Mouse (Mus musculus): Measurements from ENCODE around the gene Olfr435. TPM values are rescaled to one million over a fixed set of nuclear protein-coding genes. Genes with fewer than 3 reads are reported as not detected.
"Not testable (repeated sequence)": the region's sequence is repeated elsewhere in the genome, so short reads cannot be mapped to it uniquely, and the experiment has no call there.

Olfr435 gene
- polyA plus RNA-seq, 1 experiment from 2014 or later = not detected

DNA sequence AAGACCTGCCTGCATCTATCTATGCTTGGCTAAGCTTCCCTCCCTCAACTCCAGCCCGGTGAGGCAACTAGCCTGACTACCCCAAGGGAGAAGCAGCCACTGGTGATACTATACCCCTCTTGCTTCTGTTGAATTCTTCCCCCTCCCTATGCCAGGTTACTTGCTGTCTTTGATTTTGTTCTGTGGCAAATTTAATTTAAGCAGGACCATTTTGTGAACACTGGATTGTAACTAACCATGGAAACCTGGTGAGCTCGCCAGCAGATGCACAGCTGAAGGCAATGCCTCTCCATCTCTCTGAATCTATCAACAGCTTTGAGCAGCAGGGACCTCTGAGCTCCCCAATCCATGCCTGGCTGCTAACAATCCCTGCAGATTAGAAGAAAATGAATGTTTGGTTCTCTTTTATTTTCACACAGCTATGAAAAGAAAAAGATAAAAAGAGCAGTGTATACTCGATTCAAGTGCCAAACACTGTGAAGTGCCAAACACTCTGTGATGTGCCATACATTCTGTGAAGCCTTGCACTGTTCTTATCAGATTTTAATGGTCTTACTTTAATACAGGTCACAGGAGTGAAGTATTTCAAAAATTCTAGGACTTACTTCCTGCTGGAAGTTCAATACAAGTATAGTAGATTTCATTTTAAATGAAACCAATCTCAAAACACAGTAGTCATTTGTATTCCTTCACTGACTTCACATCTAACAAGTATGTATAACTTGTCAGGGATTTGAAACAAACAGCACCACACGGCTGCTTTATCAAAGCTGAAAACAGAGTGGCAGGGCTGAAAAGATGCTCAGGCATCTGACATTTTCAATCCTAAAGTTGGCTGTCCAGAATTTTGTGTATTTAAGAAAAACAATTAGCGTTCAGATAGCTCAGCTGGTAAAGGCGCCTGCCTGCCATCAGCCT, 18.1 kb upstream of the Olfr435 start:
- H3K36me3 ChIP-seq (ENCODE audit: control insufficient read depth, insufficient read depth) = no peaks in the 10 kb centered on the region
- H3K9me3 ChIP-seq (ENCODE audit: control insufficient read depth) = no peaks in the 10 kb centered on the region
- no peak overlapping the region for H3K4me2 ChIP-seq (replicated peaks; ENCODE audit: low read depth)
- no peaks in the 10 kb centered on the region for H3K4me1 ChIP-seq (replicated peaks; ENCODE audit: control insufficient read depth, insufficient read depth, low read length)
- WGBS = 62% methylated on average over 6 of the region's 6 CpGs
- ATAC-seq = no peak
- H3K27ac ChIP-seq (ENCODE audit: low read depth, low read length) = no peak overlapping the region
- no peak overlapping the region for H3K4me3 ChIP-seq (ENCODE audit: low read depth, low read length)
- no peaks in the 10 kb centered on the region for H3K27me3 ChIP-seq (replicated peaks; ENCODE audit: control insufficient read depth, insufficient read depth, low read length)
- H3K9ac ChIP-seq (ENCODE audit: low read depth, low read length) = no peak overlapping the region
- no peak for TF ChIP-seq CTCF (IDR thresholded peaks at IDR 0.05; ENCODE audit: low read depth)

DNA sequence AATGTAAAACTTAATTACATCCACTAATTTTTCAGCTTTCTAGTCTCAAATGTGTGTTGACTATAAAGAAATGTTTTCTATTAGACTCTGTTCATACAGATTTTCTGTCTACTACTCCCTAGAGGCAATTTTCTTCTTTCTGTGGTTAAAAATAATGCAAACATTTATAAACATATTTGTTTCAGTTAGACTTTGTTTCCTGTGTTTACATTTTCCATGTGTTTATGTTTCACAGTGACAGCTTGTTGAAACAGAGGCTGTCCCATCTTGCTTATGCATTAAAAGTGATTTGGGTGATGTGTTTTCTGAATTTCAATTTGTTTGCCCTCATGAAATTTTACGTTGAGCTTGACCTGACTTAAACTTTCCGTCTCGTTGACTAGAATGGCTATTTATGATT, 6.0 kb upstream of the Olfr435 start:
- no peak overlapping the region for H3K4me2 ChIP-seq (replicated peaks; ENCODE audit: low read depth)
- H3K9ac ChIP-seq (ENCODE audit: low read depth, low read length) = no peak overlapping the region
- no peak for ATAC-seq
- no peak overlapping the region for H3K4me3 ChIP-seq (ENCODE audit: low read depth, low read length)
- H3K9me3 ChIP-seq (ENCODE audit: control insufficient read depth) = no peaks in the 10 kb centered on the region
- no peaks in the 10 kb centered on the region for H3K36me3 ChIP-seq (ENCODE audit: control insufficient read depth, insufficient read depth)
- H3K27me3 ChIP-seq (replicated peaks; ENCODE audit: control insufficient read depth, insufficient read depth, low read length) = no peaks in the 10 kb centered on the region
- TF ChIP-seq CTCF (IDR thresholded peaks at IDR 0.05; ENCODE audit: low read depth) = no peak
- 64% methylated on average over 3 of the region's 3 CpGs for WGBS
- H3K4me1 ChIP-seq (replicated peaks; ENCODE audit: control insufficient read depth, insufficient read depth, low read length) = no peaks in the 10 kb centered on the region
- H3K27ac ChIP-seq (ENCODE audit: low read depth, low read length) = no peak overlapping the region

DNA sequence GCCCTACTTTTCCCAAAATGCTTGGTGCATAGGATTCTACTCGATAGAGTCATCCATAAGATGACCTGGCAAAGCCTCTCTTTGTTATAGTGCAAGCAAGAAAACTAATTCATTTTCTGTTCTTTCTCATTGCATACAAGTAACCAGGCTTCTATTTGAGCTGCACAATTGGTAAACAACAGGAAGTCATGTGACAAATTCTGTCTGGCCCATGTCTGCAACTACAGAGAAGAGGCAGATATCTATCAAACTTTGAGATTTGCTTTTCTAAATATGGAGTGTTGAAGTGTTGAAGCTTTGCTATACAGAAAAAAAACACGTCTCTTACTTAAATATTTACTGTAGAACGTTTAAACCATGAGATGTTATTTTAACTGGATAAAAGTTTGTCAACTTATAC, 1.1 kb downstream of the Olfr435 start:
- Histone ChIP-seq H3K27me3 (replicated peaks; ENCODE audit: control insufficient read depth, insufficient read depth, low read length) (no peaks in the 10 kb centered on the region), H3K9me3 (ENCODE audit: control insufficient read depth) (no peaks in the 10 kb centered on the region), H3K4me3 (ENCODE audit: low read depth, low read length) (no peak overlapping the region), H3K36me3 (ENCODE audit: control insufficient read depth, insufficient read depth) (no peaks in the 10 kb centered on the region), H3K4me2 (replicated peaks; ENCODE audit: low read depth) (no peak overlapping the region), H3K27ac (ENCODE audit: low read depth, low read length) (no peak overlapping the region), H3K4me1 (replicated peaks; ENCODE audit: control insufficient read depth, insufficient read depth, low read length) (no peaks in the 10 kb centered on the region), H3K9ac (ENCODE audit: low read depth, low read length) (no peak overlapping the region)
- WGBS = 54% methylated on average over 3 of the region's 3 CpGs
- no peak for TF ChIP-seq CTCF (IDR thresholded peaks at IDR 0.05; ENCODE audit: low read depth)
- no peak for ATAC-seq

DNA sequence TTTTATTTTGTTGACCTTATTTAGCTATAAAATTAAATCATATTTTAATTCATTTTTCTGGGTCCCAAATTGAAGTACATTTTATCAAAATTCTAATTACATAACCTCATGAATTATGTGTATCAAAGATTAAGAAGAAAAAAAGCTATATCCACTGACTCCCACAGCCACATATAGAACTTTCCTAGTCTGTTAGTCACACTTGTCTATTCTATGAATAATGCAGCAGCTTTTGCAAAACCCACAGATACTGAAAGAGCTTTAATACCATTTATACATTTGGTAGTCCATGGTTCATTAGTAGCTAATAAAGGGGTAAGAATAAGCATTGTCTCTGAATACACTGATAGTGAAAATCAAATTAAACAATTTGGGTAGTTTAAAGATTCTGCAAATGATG, 5.8 kb downstream of the Olfr435 start:
- H3K9me3 ChIP-seq (ENCODE audit: control insufficient read depth) = no peaks in the 10 kb centered on the region
- no peak overlapping the region for H3K9ac ChIP-seq (ENCODE audit: low read depth, low read length)
- no peak for TF ChIP-seq CTCF (IDR thresholded peaks at IDR 0.05; ENCODE audit: low read depth)
- no peaks in the 10 kb centered on the region for H3K4me1 ChIP-seq (replicated peaks; ENCODE audit: control insufficient read depth, insufficient read depth, low read length)
- no peaks in the 10 kb centered on the region for H3K36me3 ChIP-seq (ENCODE audit: control insufficient read depth, insufficient read depth)
- H3K4me3 ChIP-seq (ENCODE audit: low read depth, low read length) = no peak overlapping the region
- H3K27me3 ChIP-seq (replicated peaks; ENCODE audit: control insufficient read depth, insufficient read depth, low read length) = no peaks in the 10 kb centered on the region
- no peak overlapping the region for H3K4me2 ChIP-seq (replicated peaks; ENCODE audit: low read depth)
- no peak for ATAC-seq
- no peak overlapping the region for H3K27ac ChIP-seq (ENCODE audit: low read depth, low read length)

DNA sequence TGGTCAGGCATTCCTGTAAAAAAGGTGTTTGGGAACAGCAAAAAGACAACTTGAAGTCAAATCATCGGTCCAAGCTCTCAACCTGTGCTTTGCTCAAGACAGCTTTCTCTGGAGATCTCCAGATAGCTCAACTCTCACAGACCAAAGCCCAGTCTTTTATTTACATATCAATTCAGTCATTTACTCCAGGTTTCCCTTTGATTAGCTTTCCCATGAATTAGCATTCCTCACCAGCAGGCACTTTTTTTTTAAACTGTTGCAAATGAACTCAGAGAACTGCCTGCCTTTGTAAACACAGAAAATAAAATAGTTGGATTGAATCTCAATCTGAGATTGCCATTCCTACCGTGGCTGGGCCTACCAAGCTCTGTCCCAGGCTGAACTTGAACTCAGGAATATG, 8.4 kb downstream of the Olfr435 start:
- Histone ChIP-seq H3K4me1 (replicated peaks; ENCODE audit: control insufficient read depth, insufficient read depth, low read length) (no peaks in the 10 kb centered on the region), H3K36me3 (ENCODE audit: control insufficient read depth, insufficient read depth) (no peaks in the 10 kb centered on the region), H3K27ac (ENCODE audit: low read depth, low read length) (no peak overlapping the region), H3K4me2 (replicated peaks; ENCODE audit: low read depth) (no peak overlapping the region), H3K9me3 (ENCODE audit: control insufficient read depth) (no peaks in the 10 kb centered on the region), H3K27me3 (replicated peaks; ENCODE audit: control insufficient read depth, insufficient read depth, low read length) (no peaks in the 10 kb centered on the region), H3K9ac (ENCODE audit: low read depth, low read length) (no peak overlapping the region), H3K4me3 (ENCODE audit: low read depth, low read length) (no peak overlapping the region)
- 52% methylated on average over 2 of the region's 2 CpGs for WGBS
- TF ChIP-seq CTCF (IDR thresholded peaks at IDR 0.05; ENCODE audit: low read depth) = no peak
- ATAC-seq = no peak

DNA sequence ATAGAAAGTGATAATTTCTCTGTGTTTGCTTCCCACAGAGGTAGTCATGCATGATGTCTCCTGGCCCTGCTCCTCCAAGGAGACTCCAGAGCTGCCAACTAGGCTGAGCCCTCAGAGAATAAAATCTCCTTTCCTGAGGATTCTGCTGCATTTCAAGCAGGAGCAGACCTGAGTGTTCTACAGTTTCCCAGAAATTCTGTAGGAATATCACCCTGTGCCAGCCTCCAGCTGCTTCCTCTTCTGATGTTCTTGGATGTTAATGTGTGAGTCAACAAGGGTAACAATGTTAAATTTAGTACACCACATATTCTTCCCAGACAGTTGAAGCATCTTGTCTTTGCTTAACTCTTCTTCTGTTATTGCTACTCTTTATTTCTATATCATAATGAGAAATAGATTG, 15.9 kb downstream of the Olfr435 start, which contains the start of gene Olfr434:
Gene Olfr434, plus strand, starts transcription at position 149 of the 400 bp plus-strand sequence.
- H3K4me1 ChIP-seq (replicated peaks; ENCODE audit: control insufficient read depth, insufficient read depth, low read length); H3K4me3 ChIP-seq (ENCODE audit: low read depth, low read length); H3K9ac ChIP-seq (ENCODE audit: low read depth, low read length); H3K27ac ChIP-seq (ENCODE audit: low read depth, low read length); H3K36me3 ChIP-seq (ENCODE audit: control insufficient read depth, insufficient read depth); ATAC-seq; H3K9me3 ChIP-seq (ENCODE audit: control insufficient read depth); H3K27me3 ChIP-seq (replicated peaks; ENCODE audit: control insufficient read depth, insufficient read depth, low read length); H3K4me2 ChIP-seq (replicated peaks; ENCODE audit: low read depth): not testable (repeated sequence)

DNA sequence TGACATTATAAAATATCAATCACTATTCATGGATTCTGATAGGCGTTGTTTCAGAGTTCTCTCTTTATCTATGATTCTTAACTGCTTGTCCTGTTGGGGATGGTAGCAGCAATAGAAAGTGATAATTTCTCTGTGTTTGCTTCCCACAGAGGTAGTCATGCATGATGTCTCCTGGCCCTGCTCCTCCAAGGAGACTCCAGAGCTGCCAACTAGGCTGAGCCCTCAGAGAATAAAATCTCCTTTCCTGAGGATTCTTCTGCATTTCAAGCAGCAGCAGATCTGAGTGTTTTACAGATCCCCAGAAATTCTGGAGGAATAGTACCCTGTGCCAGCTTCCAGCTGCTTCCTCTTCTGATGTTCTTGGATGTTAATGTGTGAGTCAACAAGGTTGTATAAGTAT, 34.3 kb downstream of the Olfr435 start, which contains the start of gene Olfr47:
Gene Olfr47, plus strand, starts transcription at position 275 of the 400 bp plus-strand sequence.
- H3K4me3 ChIP-seq (ENCODE audit: low read depth, low read length); H3K9me3 ChIP-seq (ENCODE audit: control insufficient read depth); H3K36me3 ChIP-seq (ENCODE audit: control insufficient read depth, insufficient read depth); H3K27me3 ChIP-seq (replicated peaks; ENCODE audit: control insufficient read depth, insufficient read depth, low read length); ATAC-seq; H3K9ac ChIP-seq (ENCODE audit: low read depth, low read length); H3K4me2 ChIP-seq (replicated peaks; ENCODE audit: low read depth); H3K27ac ChIP-seq (ENCODE audit: low read depth, low read length); H3K4me1 ChIP-seq (replicated peaks; ENCODE audit: control insufficient read depth, insufficient read depth, low read length): not testable (repeated sequence)
- 77% methylated on average over 1 of the region's 1 CpGs for WGBS

All from intestine, postnatal 0 days (tissue).